Mouse (Mus musculus): ENCODE data around the gene Nim1k.

GRCm38 (mm10) chr13:119746930-119747329, 8.8 kb downstream of the Nim1k start:
- TF ChIP-seq CTCF (IDR thresholded peaks at IDR 0.05; ENCODE audit: extremely low read depth, insufficient read length, insufficient replicate concordance, low read depth, low read length) = no peak
- TF ChIP-seq POLR2A (IDR thresholded peaks at IDR 0.05; ENCODE audit: low read depth, low read length) = no peak

Measured in small intestine, adult 2 months (tissue).